Mouse (Mus musculus) lung, adult 18-20 months (tissue): ENCODE measurements around the gene Ndufb10.
"Not testable (repeated sequence)": the region's sequence is repeated elsewhere in the genome, so short reads cannot be mapped to it uniquely, and the experiment has no call there.

ENCODE experiments used
- DNase-seq, 2 experiments: peaks; one replicate each; pipeline ENCODE4 v3.0.0; 2022; ENCODE audit warnings: mixed read lengths in 2 of 2

The Ndufb10 gene

GRCm38 (mm10) chr17:24733434-24734050 lies 9.3 kb upstream of the Ndufb10 start:
- DNase-seq, result peak; percentile 30 to 33

GRCm38 (mm10) chr17:24732233-24732935 lies 8.1 kb upstream of the Ndufb10 start:
- no peak for DNase-seq

- no peak for DNase-seq
Observed at GRCm38 (mm10) chr17:24730787-24731186, 6.5 kb upstream of the Ndufb10 start.

GRCm38 (mm10) chr17:24729067-24729466 lies 4.8 kb upstream of the Ndufb10 start:
- DNase-seq, result no peak

- no peak for DNase-seq
Observed at GRCm38 (mm10) chr17:24728184-24728583, 3.9 kb upstream of the Ndufb10 start.

- no peak for DNase-seq
Observed at GRCm38 (mm10) chr17:24727618-24728017, 3.3 kb upstream of the Ndufb10 start, which contains the start of gene Rpl3l. Gene Rpl3l (plus strand): TSS chr17:24727820.

GRCm38 (mm10) chr17:24725637-24726390 lies 1.5 kb upstream of the Ndufb10 start:
- DNase-seq, result no peak

- DNase-seq, result no peak
Observed at GRCm38 (mm10) chr17:24723881-24724180, 447 bp downstream of the Ndufb10 start.

- no peak for DNase-seq
Observed at GRCm38 (mm10) chr17:24723122-24723880, 977 bp downstream of the Ndufb10 start.

- DNase-seq, result no peak
Observed at GRCm38 (mm10) chr17:24722220-24722924, 1.9 kb downstream of the Ndufb10 start.

- not testable (repeated sequence) for DNase-seq
Observed at GRCm38 (mm10) chr17:24721383-24721955, 2.8 kb downstream of the Ndufb10 start.

- DNase-seq, result not testable (repeated sequence)
Observed at GRCm38 (mm10) chr17:24720616-24721015, 3.7 kb downstream of the Ndufb10 start.

- DNase-seq, result peak; percentile 99
Observed at GRCm38 (mm10) chr17:24719494-24720222, 4.6 kb downstream of the Ndufb10 start.

GRCm38 (mm10) chr17:24718938-24719337 lies 5.3 kb downstream of the Ndufb10 start:
- not testable (repeated sequence) for DNase-seq

- no peak for DNase-seq
Observed at GRCm38 (mm10) chr17:24717943-24718342, 6.3 kb downstream of the Ndufb10 start, which contains the start of the genes Rnf151 and Rps2. Gene Rnf151 (minus strand): TSS chr17:24718063. Gene Rps2 (plus strand): TSS chr17:24718116.

- DNase-seq, result no peak
Observed at GRCm38 (mm10) chr17:24716166-24716682, 8.1 kb downstream of the Ndufb10 start.

GRCm38 (mm10) chr17:24715556-24715955 lies 8.7 kb downstream of the Ndufb10 start:
- DNase-seq, result no peak

- no peak for DNase-seq
Observed at GRCm38 (mm10) chr17:24708646-24709045, 15.6 kb downstream of the Ndufb10 start.

- DNase-seq, result no peak
Observed at GRCm38 (mm10) chr17:24707801-24708425, 16.4 kb downstream of the Ndufb10 start.
